Mouse (Mus musculus) neutrophil, adult 5-6 weeks (primary cell): ENCODE data around the gene Ccdc40. TPM values are rescaled to one million over a fixed set of nuclear protein-coding genes. Genes with fewer than 3 reads are reported as not detected.
"Not testable (repeated sequence)": the region's sequence is repeated elsewhere in the genome, so short reads cannot be mapped to it uniquely, and the experiment has no call there.

Source experiments
- ATAC-seq: fragments of 151-379, 151-347 bp; 2 replicates; pipeline ENCODE4 v1.8.0; 2017; ENCODE audit warnings: mild to moderate bottlenecking, moderate TSS enrichment; ENCODE audit not compliant: insufficient number of reproducible peaks, poor library complexity, low FRiP score, severe bottlenecking; ENCODE audit errors: extremely low read depth
- total RNA-seq: library from RNA; stranded (forward); fragments of 200-1000 nt; gene quantifications from 2 replicates; pipeline ENCODE4 v1.2.3, GENCODE M21; 2017

Gene Ccdc40
- total RNA-seq, 1 experiment from 2014 or later, result not detected

- ATAC-seq, result no peak
Measured at GRCm38 (mm10) chr11:119227591-119227990, 781 bp upstream of the Ccdc40 start.

DNA sequence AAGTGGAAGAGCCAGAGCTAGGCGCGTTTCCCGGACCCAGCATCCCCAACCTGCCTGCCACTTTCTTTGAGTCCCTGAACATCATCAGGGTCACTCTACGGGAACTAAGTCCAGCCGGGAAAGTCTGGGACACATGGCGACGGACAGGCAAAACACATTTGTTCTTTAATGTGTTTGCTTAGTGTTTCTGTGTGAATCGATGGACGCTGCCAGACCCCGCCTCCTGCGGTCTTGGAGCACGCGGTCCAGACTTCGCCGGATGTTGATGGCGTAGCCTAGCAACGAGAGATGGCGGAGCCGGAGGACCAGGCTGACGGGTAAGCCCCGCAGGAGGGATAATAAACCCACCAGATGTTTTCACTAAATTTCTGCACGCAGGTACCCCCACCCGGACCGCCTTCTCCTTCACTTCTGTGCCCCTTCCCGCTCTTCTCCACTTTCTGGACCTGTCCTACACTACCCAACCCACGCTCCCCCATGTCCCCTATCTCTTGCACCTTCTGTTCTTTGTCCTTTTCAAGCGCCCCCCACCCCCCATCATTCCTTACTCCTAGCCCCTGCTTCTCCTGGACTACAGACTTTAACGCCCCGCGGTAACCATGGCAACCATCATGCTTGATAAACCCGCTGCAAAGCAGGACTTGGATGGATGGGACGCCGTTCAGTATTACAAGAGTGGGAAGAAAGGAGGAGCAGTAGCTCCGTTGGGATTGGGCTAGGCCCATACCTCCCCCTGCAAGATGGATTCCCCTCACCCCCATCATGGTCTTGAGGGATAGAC lies 664 bp downstream of the Ccdc40 start:
- ATAC-seq, result peak; percentile 51

GRCm38 (mm10) chr11:119234770-119235169 lies 6.4 kb downstream of the Ccdc40 start:
- ATAC-seq, result no peak

DNA sequence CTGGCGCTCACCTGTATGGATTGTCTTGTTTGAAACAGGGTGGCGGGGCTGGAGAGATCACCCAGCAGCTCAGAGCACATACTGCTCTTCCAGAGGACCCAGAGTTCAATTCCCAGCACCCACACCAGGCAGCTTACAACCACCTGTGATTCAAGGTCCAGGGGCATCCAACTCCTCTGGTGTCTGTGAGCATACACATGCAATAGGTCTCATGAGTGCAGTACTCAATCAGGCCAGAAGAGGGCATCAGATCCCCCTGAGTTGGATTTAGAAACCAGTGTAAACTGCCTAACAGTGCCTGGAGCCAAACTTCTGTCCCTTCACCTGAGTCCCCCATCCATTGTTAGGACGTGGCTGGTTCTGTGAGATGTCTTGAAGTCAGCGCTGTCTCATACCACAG lies 7.2 kb downstream of the Ccdc40 start:
- no peak for ATAC-seq

DNA sequence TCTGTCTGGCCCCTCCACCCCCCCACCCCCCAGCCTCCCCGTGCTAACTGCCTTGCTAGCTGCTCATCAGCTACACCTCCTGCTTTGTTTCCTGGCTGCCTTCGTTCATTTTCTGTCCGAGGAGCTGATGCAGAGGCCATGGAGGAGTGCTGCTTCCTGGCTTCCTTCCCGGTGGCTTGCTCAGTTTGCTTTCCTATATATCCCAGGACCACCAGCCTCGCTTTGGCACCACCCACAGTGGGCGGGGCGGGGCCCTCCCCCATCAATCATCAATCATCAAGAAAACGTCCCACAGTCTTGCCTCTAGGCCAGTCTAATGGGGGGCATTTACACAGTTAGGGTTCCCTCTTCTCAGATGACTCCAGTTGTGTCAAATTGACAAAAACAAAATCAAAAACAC lies 8.0 kb downstream of the Ccdc40 start:
- ATAC-seq, result no peak

DNA sequence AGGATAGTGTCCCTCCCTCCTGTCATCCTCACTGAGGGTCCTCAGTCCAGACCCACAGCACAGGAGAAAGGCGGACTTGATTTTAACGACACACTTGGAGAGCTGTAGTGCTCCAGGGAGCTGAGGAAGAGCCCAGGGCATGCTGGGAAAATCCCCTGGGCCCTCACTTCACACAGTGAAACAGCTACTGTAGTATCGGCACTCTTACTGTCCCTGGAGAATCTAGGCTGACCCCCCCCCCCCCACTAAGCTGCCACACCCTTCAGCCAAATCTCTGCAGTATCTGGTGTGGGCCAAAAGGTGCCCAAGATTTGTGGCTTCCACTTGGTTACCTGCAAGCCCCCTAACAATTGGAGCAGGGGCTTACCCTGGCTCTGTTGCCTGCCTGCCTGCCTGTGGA lies 8.6 kb downstream of the Ccdc40 start:
- no peak for ATAC-seq

GRCm38 (mm10) chr11:119237568-119238304 lies 9.4 kb downstream of the Ccdc40 start:
- ATAC-seq, result peak; percentile 45

- ATAC-seq, result peak; percentile 65
Measured at GRCm38 (mm10) chr11:119238305-119238721, 9.9 kb downstream of the Ccdc40 start.

DNA sequence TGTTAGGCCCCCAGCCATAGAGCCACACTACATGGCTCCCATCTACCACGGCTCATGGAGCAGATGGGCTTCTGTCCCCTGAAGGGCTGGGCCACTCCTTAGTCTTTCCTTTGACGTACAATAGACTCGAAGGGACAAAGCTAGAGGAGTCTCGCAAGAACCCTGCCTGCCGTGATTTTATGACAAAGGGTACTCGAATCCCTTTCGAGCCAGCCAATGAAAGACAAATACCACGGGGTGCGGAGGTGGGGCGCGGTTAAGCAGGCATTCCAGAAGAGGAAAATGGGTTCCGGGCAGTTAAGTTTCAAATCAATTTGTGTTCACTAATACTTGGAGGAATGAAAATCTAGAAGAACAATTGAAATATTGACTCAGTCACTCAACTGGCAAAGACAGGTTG lies 11.1 kb downstream of the Ccdc40 start:
- ATAC-seq, result no peak

GRCm38 (mm10) chr11:119245543-119245942 lies 17.2 kb downstream of the Ccdc40 start:
- not testable (repeated sequence) for ATAC-seq

DNA sequence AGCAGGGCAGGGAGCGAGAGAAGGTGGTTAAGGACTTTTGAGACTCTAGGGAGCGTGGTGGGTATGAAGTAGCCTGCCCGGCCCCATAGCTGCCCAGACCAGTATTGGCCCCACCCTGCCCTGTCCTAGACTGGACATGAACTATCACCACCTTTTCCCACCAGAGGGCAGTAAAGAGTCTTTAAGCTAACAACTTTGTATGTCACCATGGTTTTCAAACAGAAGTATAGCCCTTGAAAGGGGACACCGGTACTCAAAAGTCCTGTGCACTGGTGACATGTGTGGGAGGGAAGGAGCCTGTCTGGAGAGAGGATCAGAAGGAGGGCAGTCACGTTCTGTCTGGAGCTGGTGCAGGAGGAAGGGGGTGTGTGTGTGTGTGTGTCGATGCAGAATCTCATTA lies 20.6 kb downstream of the Ccdc40 start:
- ATAC-seq, result peak; percentile 53; the same call in 1 of the 2 replicates

DNA sequence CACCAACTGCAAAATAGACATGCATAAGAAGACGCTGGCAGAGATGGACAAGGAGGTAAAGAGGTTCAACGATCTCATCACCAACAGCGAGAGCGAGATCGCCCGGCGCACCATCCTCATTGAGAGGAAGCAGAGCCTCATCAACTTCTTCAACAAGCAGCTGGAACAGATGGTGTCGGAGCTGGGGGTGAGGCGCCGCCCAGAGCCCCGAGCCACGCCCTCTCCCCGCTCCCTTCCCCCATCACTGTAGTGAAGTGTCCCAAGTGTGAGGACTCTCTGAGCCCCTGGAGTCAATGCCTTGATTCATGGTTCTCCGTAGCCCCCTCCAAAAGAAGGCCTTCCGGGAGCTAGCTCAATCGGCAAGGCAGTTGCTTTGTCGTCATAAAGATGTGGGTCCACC lies 22.6 kb downstream of the Ccdc40 start:
- ATAC-seq, result no peak

GRCm38 (mm10) chr11:119252854-119253541 lies 24.6 kb downstream of the Ccdc40 start:
- ATAC-seq, result peak; percentile 42; the same call in 1 of the 2 replicates

DNA sequence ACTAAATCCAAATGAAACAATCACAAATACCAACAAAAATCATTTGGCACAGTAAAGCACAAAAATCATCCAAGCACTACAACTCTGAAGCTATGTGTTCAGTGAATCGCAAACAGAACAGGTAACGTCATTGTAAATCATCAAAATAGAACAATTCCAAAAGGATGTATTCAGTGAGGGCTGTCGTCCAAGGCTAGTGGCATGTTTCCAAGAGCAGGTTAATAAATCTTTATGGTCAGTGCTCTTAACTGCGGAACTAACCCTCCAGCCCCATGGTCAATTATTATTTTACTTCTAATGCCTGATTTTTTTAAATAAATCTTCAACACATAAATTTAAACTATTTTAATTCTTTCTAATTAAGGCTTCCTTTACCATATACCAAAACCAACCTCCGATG lies 28.2 kb downstream of the Ccdc40 start:
- not testable (repeated sequence) for ATAC-seq

GRCm38 (mm10) chr11:119258216-119258571 lies 29.8 kb downstream of the Ccdc40 start:
- no peak for ATAC-seq

GRCm38 (mm10) chr11:119258572-119259322 lies 30.4 kb downstream of the Ccdc40 start:
- 0 out of 2 replicates have a peak, but pooled peaks have one; percentile 10 for ATAC-seq

- no peak for ATAC-seq
Measured at GRCm38 (mm10) chr11:119259977-119260376, 31.6 kb downstream of the Ccdc40 start.

GRCm38 (mm10) chr11:119264413-119264812 lies 36.0 kb downstream of the Ccdc40 start:
- no peak for ATAC-seq

DNA sequence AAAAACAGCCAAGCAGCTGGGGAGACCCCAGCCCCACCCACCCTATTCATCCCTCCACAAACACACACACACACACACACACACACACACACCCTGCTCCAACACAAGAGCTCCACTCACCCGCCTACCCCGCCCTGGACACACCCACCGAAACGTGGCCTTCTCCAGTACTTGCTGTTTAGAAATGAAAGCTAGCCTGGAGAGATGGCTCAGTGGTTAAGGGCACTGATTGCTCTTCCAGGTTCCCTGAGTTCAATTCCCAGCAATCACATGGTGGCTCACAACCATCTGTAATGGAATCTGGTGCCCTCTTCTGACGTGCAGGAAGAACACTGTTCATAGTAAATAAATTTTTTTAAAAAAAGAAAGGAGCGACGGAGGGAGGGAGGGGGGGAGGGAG lies 37.4 kb downstream of the Ccdc40 start:
- ATAC-seq, result no peak
